In the genomic region with DNA sequence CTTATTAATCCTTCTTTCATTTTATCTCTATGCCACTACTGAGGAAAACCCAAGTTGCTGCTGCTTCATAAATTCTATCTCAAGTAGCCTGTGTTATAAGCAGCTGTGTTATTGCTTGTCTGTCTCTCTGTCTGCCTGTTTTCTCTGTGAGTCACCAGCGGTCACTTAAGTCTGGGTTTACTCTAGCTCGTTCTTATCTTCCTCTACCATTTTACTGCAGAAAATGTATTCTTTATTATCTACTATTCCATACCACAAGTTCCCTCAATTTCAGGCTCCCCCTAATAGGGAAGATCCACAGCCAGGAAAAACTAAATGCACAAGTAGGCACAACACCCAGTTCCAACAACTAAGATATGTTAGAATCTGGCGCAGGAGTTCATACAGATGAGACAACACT, we compare ENCODE assay signal across 25 mouse cellular contexts.
DNase-seq lines count a peak whose midpoint lies in the region; ATAC-seq and TF ChIP-seq lines count a peak whose summit lies in the region.
"Had no signal": no experiment of that assay in that cellular context is flagged by ENCODE, and none has a peak within 500 bp of the region (broad histone marks: within the 10 kb centered on the region; RNA-seq: fewer than 3 reads in every experiment).

No protein-coding gene starts in this region.

- H3K4me2 ChIP-seq in intestine, embryonic 15.5 days (replicated peaks): no peak overlapping the region
- H3K4me2 ChIP-seq in intestine, postnatal 0 days (replicated peaks; ENCODE audit: low read depth): no peak overlapping the region
- H3K4me2 ChIP-seq in liver, embryonic 14.5 days (ENCODE audit: low read depth): peak overlapping the region; percentile 15; the same call in 1 of the 2 replicates
- H3K4me2 ChIP-seq: forebrain, embryonic 13.5 days; hindbrain, embryonic 12.5 days had no signal

- no peak for TF ChIP-seq CTCF in intestine, postnatal 0 days (IDR thresholded peaks at IDR 0.05; ENCODE audit: low read depth)
- TF ChIP-seq CTCF in G1E (IDR thresholded peaks at IDR 0.05; ENCODE audit: low read depth, low read length): no peak
- TF ChIP-seq CTCF in liver, embryonic 14.5 days (IDR thresholded peaks at IDR 0.05; ENCODE audit: low read depth): no peak
- no peak for TF ChIP-seq CTCF in gastrocnemius, adult 2 months (IDR thresholded peaks at IDR 0.05)

- H3K4me3 ChIP-seq in intestine, embryonic 15.5 days (replicated peaks): no peak overlapping the region
- no peak overlapping the region for H3K4me3 ChIP-seq in intestine, postnatal 0 days (ENCODE audit: low read depth, low read length)
- H3K4me3 ChIP-seq in G1E (ENCODE audit: low read depth, low read length): no peak overlapping the region
- no peak overlapping the region for H3K4me3 ChIP-seq in liver, embryonic 14.5 days (ENCODE audit: insufficient read depth in 1 of 2, low read depth in 2 of 2, low read length in 2 of 2)
- no peak overlapping the region for H3K4me3 ChIP-seq in gastrocnemius, adult 2 months
- H3K4me3 ChIP-seq: embryonic facial prominence, embryonic 10.5 days; forebrain, embryonic 13.5 days; heart, embryonic 10.5 days; hindbrain, embryonic 12.5 days had no signal

- intact Hi-C loops in gastrocnemius, adult 2 months (cut with DNase I): no loop called here

- no peaks in the 10 kb centered on the region for H3K27me3 ChIP-seq in intestine, embryonic 15.5 days (replicated peaks)
- H3K27me3 ChIP-seq in intestine, postnatal 0 days (replicated peaks; ENCODE audit: control insufficient read depth, insufficient read depth, low read length): no peaks in the 10 kb centered on the region
- H3K27me3 ChIP-seq in G1E (ENCODE audit: insufficient read depth, low read length): no peaks in the 10 kb centered on the region
- H3K27me3 ChIP-seq in liver, embryonic 14.5 days (ENCODE audit: control insufficient read depth, insufficient read depth, low read length): no peaks in the 10 kb centered on the region
- H3K27me3 ChIP-seq: CH12.LX; forebrain, embryonic 13.5 days; hindbrain, embryonic 12.5 days; Patski had no signal

- WGBS in intestine, embryonic 15.5 days: 59% methylated on average over 3 of the region's 3 CpGs
- 48% methylated on average over 3 of the region's 3 CpGs for WGBS in intestine, postnatal 0 days
- WGBS in liver, embryonic 14.5 days (ENCODE audit: insufficient replicate concordance): 29% methylated on average over 3 of the region's 3 CpGs

- no peak for DNase-seq in G1E (ENCODE audit: low spot score)
- DNase-seq in c-Kit-positive CD71-positive TER-119-negative erythroid progenitor cells, embryonic 14.5 days (ENCODE audit: low read depth): peak; percentile 24
- DNase-seq in liver, embryonic 14.5 days (ENCODE audit: low read depth in 3 of 3, low spot score in 3 of 3): peak in 2 of 3 experiments; percentile 6 to 23
- no peak for DNase-seq in cerebellum, postnatal 36 days
- DNase-seq in spleen, postnatal 4 days (ENCODE audit: low spot score in 2 of 2): no peak
- DNase-seq in gastrocnemius, adult 2 months: no peak
- DNase-seq: adrenal gland, postnatal 25 days; cerebellum, adult 11-12 months; cerebellum, adult 9-10 months; forebrain, postnatal 0 days; gastrocnemius, postnatal 36 days; heart, adult 18-20 months; heart, postnatal 10 days; heart, postnatal 4 days had no signal

- TF ChIP-seq EP300 in liver, embryonic 14.5 days (IDR thresholded peaks at IDR 0.05; ENCODE audit: low read depth): no peak

- no peak overlapping the region for H3K9ac ChIP-seq in intestine, embryonic 15.5 days
- H3K9ac ChIP-seq in intestine, postnatal 0 days (ENCODE audit: low read depth, low read length): no peak overlapping the region
- no peak overlapping the region for H3K9ac ChIP-seq in liver, embryonic 14.5 days (replicated peaks)
- H3K9ac ChIP-seq: forebrain, embryonic 13.5 days; forebrain, postnatal 0 days; hindbrain, embryonic 12.5 days had no signal

- no peaks in the 10 kb centered on the region for H3K9me3 ChIP-seq in intestine, embryonic 15.5 days
- no peaks in the 10 kb centered on the region for H3K9me3 ChIP-seq in intestine, postnatal 0 days (ENCODE audit: control insufficient read depth)
- H3K9me3 ChIP-seq in G1E (replicated peaks): no peaks in the 10 kb centered on the region
- no peaks in the 10 kb centered on the region for H3K9me3 ChIP-seq in liver, embryonic 14.5 days (ENCODE audit: control insufficient read depth, low read length)
- H3K9me3 ChIP-seq: embryonic facial prominence, embryonic 10.5 days; forebrain, embryonic 13.5 days; heart, embryonic 10.5 days; hindbrain, embryonic 12.5 days had no signal

- no peak overlapping the region for H3K27ac ChIP-seq in intestine, embryonic 15.5 days
- no peak overlapping the region for H3K27ac ChIP-seq in intestine, postnatal 0 days (ENCODE audit: low read depth, low read length)
- H3K27ac ChIP-seq in liver, embryonic 14.5 days: no peak overlapping the region
- no peak overlapping the region for H3K27ac ChIP-seq in gastrocnemius, adult 2 months
- H3K27ac ChIP-seq: embryonic facial prominence, embryonic 10.5 days; forebrain, embryonic 13.5 days; heart, embryonic 10.5 days; hindbrain, embryonic 12.5 days had no signal

- ATAC-seq in intestine, embryonic 15.5 days: 0 out of 2 replicates have a peak, but pooled peaks have one; percentile 36
- ATAC-seq in intestine, postnatal 0 days: no peak
- ATAC-seq in G1E (ENCODE audit: extremely low read depth, insufficient number of reproducible peaks, low FRiP score, poor library complexity, severe bottlenecking): peak; percentile 82
- ATAC-seq in liver, embryonic 14.5 days (ENCODE audit: insufficient read depth): no peak; the same call in 1 of the 2 replicates
- ATAC-seq: activated CD4-positive, CD25-positive, alpha-beta regulatory T cell, adult 4 months; forebrain, embryonic 13.5 days; forebrain, postnatal 0 days; hindbrain, embryonic 16.5 days; inflammation-experienced regulatory T-cells, adult 6 months; Patski had no signal

- H3K4me1 ChIP-seq in intestine, embryonic 15.5 days (replicated peaks): no peaks in the 10 kb centered on the region
- H3K4me1 ChIP-seq in intestine, postnatal 0 days (replicated peaks; ENCODE audit: control insufficient read depth, insufficient read depth, low read length): no peaks in the 10 kb centered on the region
- H3K4me1 ChIP-seq in G1E (ENCODE audit: insufficient read depth, low read depth, low read length): peaks cover 4% of the 10 kb centered on the region; the same call in 1 of the 2 replicates
- H3K4me1 ChIP-seq in liver, embryonic 14.5 days (replicated peaks; ENCODE audit: control insufficient read depth in 2 of 2, insufficient read depth in 2 of 2, low read length in 1 of 2): peaks cover 0 to 3% of the 10 kb centered on the region in 2 experiments; a peak in 3 of 4 replicates
- H3K4me1 ChIP-seq: embryonic facial prominence, embryonic 10.5 days; heart, embryonic 10.5 days; hindbrain, embryonic 12.5 days had no signal

- H3K36me3 ChIP-seq in intestine, embryonic 15.5 days: no peaks in the 10 kb centered on the region
- H3K36me3 ChIP-seq in intestine, postnatal 0 days (ENCODE audit: control insufficient read depth, insufficient read depth): no peaks in the 10 kb centered on the region
- peaks cover 33% of the 10 kb centered on the region for H3K36me3 ChIP-seq in G1E (replicated peaks)
- H3K36me3 ChIP-seq in liver, embryonic 14.5 days (replicated peaks; ENCODE audit: control insufficient read depth, insufficient read depth, low read depth): no peaks in the 10 kb centered on the region
- H3K36me3 ChIP-seq: embryonic facial prominence, embryonic 10.5 days; heart, embryonic 10.5 days; hindbrain, embryonic 12.5 days had no signal

Comparison
In these comparisons a context has a peak if more than half of its experiments do, and no peak if none do; other contexts are left out.
1. ATAC-seq: peak in intestine, embryonic 15.5 days (single experiment) and G1E (single experiment); none in intestine, postnatal 0 days (single experiment) and liver, embryonic 14.5 days (single experiment).
2. DNase-seq: peak in c-Kit-positive CD71-positive TER-119-negative erythroid progenitor cells, embryonic 14.5 days (single experiment) and liver, embryonic 14.5 days (2 of 3); none in G1E (single experiment), cerebellum, postnatal 36 days (0 of 2), spleen, postnatal 4 days (0 of 2) and gastrocnemius, adult 2 months (single experiment).